Mouse (Mus musculus): ENCODE measurements around the gene Hmgb3. TPM values are rescaled to one million over a fixed set of nuclear protein-coding genes. Genes with fewer than 3 reads are reported as not detected.

Gene Hmgb3
- polyA plus RNA-seq, 1 experiment from 2014 or later = 588 TPM

DNA sequence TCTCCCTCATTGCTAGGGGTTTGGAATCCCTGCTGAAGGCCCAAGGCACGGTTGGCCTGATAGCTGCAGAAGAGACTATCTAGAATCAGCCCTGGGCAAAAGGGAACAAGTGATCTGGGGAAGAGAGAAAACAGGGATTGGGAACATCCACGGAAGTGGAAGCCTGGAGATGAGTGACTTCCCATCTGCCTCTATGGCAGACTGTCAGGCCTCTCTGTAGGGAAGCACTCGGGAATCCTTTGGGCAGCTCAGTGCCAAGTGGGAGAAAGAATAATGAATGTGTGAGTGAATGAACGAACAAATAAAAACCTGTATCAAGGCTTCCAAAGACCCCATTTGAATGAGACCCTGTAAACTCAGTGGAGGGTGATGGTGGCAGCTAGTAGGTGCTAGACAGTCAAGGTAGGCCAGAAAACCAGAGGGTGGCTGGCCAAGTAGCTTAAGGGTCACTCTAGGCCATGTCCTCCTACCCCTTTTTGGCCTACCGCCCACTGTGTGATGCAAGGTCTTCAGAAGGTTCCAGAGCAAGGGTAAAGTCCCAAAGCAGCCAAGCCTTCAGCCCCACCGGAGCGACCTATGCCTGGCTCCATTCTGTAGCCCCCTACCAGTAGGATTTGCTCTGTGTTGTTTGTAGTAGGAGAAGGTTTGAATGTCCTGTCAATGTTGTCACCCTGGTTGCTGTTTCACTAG is 14.8 kb upstream of the Hmgb3 start:
- Histone ChIP-seq H3K36me3 (no peaks in the 10 kb centered on the region), H3K4me1 (replicated peaks) (no peaks in the 10 kb centered on the region), H3K9ac (no peak overlapping the region), H3K27ac (no peak overlapping the region), H3K27me3 (no peaks in the 10 kb centered on the region), H3K9me3 (no peaks in the 10 kb centered on the region), H3K4me3 (no peak overlapping the region), H3K4me2 (no peak overlapping the region)
- no peak for ATAC-seq (ENCODE audit: low FRiP score)
- WGBS = 76% methylated on average over 7 of the region's 7 CpGs

DNA sequence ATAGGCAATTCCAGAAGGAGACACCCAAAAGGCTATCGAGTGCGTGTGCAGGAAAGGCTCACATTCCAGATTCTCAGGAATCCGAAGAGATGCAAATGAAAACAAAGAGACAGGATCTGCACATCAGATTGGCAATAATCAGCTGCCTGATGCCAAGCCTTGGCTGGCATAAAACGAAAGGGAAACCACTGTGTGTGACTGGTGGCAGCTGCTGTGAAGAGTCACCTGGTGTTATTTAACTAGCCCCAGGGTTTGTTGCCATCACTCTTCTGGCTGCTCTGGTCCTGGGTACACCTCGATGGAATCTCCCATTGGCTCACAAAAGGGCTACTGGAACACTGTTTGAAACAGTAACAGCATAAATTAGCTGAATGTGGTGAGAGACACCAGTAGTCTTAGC is 11.0 kb upstream of the Hmgb3 start:
- ATAC-seq (ENCODE audit: low FRiP score) = no peak
- WGBS = 59% methylated on average over 5 of the region's 5 CpGs

GRCm38 (mm10) chrX:71545163-71545562 is 10.6 kb upstream of the Hmgb3 start:
- Histone ChIP-seq H3K4me3 (no peak overlapping the region), H3K4me1 (replicated peaks) (no peaks in the 10 kb centered on the region), H3K27ac (no peak overlapping the region), H3K9me3 (no peaks in the 10 kb centered on the region), H3K9ac (no peak overlapping the region), H3K4me2 (no peak overlapping the region), H3K27me3 (no peaks in the 10 kb centered on the region), H3K36me3 (no peaks in the 10 kb centered on the region)
- no peak for ATAC-seq (ENCODE audit: low FRiP score)
- WGBS = 79% methylated on average over 2 of the region's 2 CpGs

More for the DNA sequence above, 11.0 kb upstream of the Hmgb3 start:
- no peak overlapping the region for H3K27ac ChIP-seq
- no peaks in the 10 kb centered on the region for H3K27me3 ChIP-seq
- no peak overlapping the region for H3K4me2 ChIP-seq
- H3K9ac ChIP-seq = no peak overlapping the region
- no peaks in the 10 kb centered on the region for H3K36me3 ChIP-seq
- no peaks in the 10 kb centered on the region for H3K4me1 ChIP-seq (replicated peaks)
- H3K4me3 ChIP-seq = no peak overlapping the region
- no peaks in the 10 kb centered on the region for H3K9me3 ChIP-seq

GRCm38 (mm10) chrX:71556115-71556941 is 610 bp downstream of the Hmgb3 start:
- Histone ChIP-seq H3K27me3 (no peaks in the 10 kb centered on the region), H3K27ac (peak overlapping the region; percentile 97), H3K4me2 (peak overlapping the region; percentile 65), H3K9ac (peak overlapping the region; percentile 92), H3K4me3 (peak overlapping the region; percentile 67), H3K4me1 (replicated peaks) (peaks cover 15% of the 10 kb centered on the region), H3K9me3 (no peaks in the 10 kb centered on the region), H3K36me3 (peaks cover 7% of the 10 kb centered on the region)
- 15% methylated on average over 16 of the region's 112 CpGs for WGBS
- peak; percentile 64 for ATAC-seq (ENCODE audit: low FRiP score)

DNA sequence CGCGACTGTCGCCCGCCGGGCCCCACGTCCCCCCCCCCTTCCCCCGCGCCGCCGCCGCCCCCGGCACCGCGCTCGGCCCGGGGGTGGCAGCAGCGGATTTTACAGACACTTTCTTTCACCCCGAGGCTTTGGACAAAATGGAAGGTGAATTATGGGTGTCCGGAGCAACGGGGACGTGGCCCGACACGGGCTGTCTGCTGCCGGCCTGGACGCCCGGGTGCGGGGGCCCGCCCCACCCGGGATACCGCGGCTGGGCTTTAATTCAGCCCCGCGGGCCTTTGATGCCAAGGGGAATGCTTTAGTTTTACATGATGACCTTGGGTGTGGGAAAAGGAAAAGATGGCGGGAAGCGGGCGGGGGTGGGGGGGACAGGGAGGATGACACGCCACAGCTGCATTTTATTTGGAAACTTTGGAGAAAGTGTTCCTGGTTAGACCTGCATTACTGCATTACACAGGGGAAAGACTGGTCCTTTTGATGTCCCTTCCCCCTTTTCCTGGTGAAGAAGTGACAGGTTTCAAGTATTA is 1.3 kb downstream of the Hmgb3 start:
- Histone ChIP-seq H3K27me3 (no peaks in the 10 kb centered on the region), H3K27ac (peak overlapping the region; percentile 97), H3K4me2 (peak overlapping the region; percentile 55), H3K4me1 (replicated peaks) (peaks cover 15% of the 10 kb centered on the region), H3K4me3 (peak overlapping the region; percentile 67), H3K36me3 (peaks cover 10% of the 10 kb centered on the region), H3K9me3 (no peaks in the 10 kb centered on the region), H3K9ac (peak overlapping the region; percentile 92)
- no peak; the same call in 1 of the 2 replicates for ATAC-seq (ENCODE audit: low FRiP score)
- 21% methylated on average over 20 of the region's 37 CpGs for WGBS

DNA sequence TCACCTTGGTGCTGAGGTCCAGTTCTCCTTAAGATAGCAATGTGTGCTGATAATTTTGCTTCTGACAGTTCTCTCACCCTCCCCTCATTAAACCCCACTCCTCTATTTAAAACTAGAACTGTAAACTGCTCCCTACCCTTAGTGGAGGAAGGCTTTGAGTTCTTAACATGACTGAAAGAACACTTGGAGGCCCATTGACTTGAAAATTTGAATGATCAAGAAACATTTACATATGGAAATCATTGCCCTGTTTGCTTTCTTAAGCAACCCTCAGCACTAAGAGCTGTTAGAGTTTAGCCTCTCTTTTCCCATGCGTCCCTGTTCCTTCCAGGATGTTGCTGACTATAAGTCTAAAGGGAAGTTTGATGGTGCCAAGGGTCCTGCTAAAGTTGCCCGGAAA is 3.6 kb downstream of the Hmgb3 start:
- no peak overlapping the region for H3K27ac ChIP-seq
- H3K4me1 ChIP-seq (replicated peaks) = peaks cover 15% of the 10 kb centered on the region
- ATAC-seq (ENCODE audit: low FRiP score) = no peak
- no peak overlapping the region for H3K9ac ChIP-seq
- H3K36me3 ChIP-seq = peaks cover 12% of the 10 kb centered on the region
- no peaks in the 10 kb centered on the region for H3K27me3 ChIP-seq
- H3K4me2 ChIP-seq = no peak overlapping the region
- H3K4me3 ChIP-seq = no peak overlapping the region
- no peaks in the 10 kb centered on the region for H3K9me3 ChIP-seq
- 81% methylated on average over 2 of the region's 2 CpGs for WGBS

DNA sequence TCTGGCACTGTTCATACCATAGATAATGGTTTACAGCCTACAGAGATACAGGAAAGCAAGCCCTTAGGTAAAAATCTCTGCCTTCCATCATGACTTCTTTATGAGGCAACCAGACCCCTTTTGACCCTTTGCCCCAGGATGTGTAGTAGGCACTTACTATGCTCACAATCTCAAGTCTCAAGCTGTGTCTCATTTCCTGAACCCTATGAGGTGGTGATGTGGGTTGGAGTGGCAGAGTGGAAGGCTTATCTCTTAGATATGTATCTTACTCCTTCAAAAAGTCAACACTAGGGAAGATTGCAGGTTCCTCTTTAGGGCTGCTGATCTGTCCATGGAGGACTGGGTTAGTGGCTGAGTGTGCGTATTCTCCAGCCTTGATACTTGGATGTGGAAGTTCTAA is 5.1 kb downstream of the Hmgb3 start:
- Histone ChIP-seq H3K36me3 (peaks cover 12% of the 10 kb centered on the region), H3K27ac (no peak overlapping the region), H3K4me2 (no peak overlapping the region), H3K27me3 (no peaks in the 10 kb centered on the region), H3K9me3 (no peaks in the 10 kb centered on the region), H3K4me1 (replicated peaks) (peaks cover 10% of the 10 kb centered on the region), H3K9ac (no peak overlapping the region), H3K4me3 (no peak overlapping the region)
- ATAC-seq (ENCODE audit: low FRiP score) = no peak
- 93% methylated on average over 1 of the region's 1 CpGs for WGBS

GRCm38 (mm10) chrX:71573132-71573900 is 17.6 kb downstream of the Hmgb3 start:
- ATAC-seq (ENCODE audit: low FRiP score) = no peak
- H3K36me3 ChIP-seq = no peaks in the 10 kb centered on the region

DNA sequence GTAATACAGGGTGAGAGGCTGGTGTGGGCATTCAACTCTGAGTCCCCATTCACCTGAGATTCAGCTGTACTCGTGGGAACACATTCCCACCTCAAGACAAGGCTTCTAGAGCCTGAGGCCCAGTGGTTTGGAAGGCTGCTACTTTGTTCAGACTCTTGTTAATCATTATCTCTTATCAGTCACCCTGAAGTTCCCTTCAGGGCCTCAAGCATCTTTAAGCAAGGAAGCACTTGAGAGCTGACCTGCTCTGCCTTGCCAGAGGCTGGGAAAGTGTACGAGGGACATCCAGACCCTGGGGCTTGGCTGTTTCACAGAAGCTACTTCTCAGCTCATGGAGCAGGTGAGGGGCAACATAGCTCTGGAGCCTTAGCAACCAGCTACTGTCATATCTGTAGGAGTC is 19.8 kb downstream of the Hmgb3 start:
- H3K9ac ChIP-seq = no peak overlapping the region
- no peak overlapping the region for H3K27ac ChIP-seq
- H3K4me3 ChIP-seq = no peak overlapping the region
- ATAC-seq (ENCODE audit: low FRiP score) = no peak
- H3K4me1 ChIP-seq (replicated peaks) = no peaks in the 10 kb centered on the region
- no peak overlapping the region for H3K4me2 ChIP-seq
- no peaks in the 10 kb centered on the region for H3K36me3 ChIP-seq
- no peaks in the 10 kb centered on the region for H3K27me3 ChIP-seq
- WGBS = 62% methylated on average over 2 of the region's 2 CpGs
- H3K9me3 ChIP-seq = no peaks in the 10 kb centered on the region

More at GRCm38 (mm10) chrX:71573132-71573900, 17.6 kb downstream of the Hmgb3 start:
- H3K27ac ChIP-seq = no peak overlapping the region
- 73% methylated on average over 3 of the region's 3 CpGs for WGBS
- H3K4me2 ChIP-seq = no peak overlapping the region
- no peak overlapping the region for H3K9ac ChIP-seq
- H3K4me3 ChIP-seq = no peak overlapping the region
- H3K27me3 ChIP-seq = no peaks in the 10 kb centered on the region
- H3K9me3 ChIP-seq = no peaks in the 10 kb centered on the region
- no peaks in the 10 kb centered on the region for H3K4me1 ChIP-seq (replicated peaks)

DNA sequence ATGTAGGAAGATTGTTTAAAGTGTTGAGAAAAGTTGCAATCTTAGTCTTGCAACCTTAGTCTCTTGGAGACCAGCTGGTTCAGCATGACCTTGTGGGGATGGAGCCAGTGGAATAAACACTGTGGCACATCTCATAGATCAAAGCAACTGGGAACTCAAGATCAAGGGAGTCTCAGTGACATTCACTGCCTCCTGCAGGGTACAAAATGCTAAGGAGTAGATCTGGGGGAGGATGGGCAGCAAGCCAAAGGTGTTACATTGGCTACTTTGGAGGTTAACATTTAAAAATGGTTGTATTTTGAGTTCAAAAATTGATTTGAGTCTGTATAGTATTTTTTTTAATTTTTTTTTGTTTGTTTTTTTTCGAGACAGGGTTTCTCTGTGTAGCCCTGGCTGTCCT is 33.5 kb downstream of the Hmgb3 start:
- H3K4me2 ChIP-seq = no peak overlapping the region
- no peaks in the 10 kb centered on the region for H3K9me3 ChIP-seq
- WGBS = 63% methylated on average over 1 of the region's 1 CpGs
- H3K27me3 ChIP-seq = no peaks in the 10 kb centered on the region
- H3K4me1 ChIP-seq (replicated peaks) = no peaks in the 10 kb centered on the region
- no peak overlapping the region for H3K27ac ChIP-seq
- no peak for ATAC-seq (ENCODE audit: low FRiP score)
- no peak overlapping the region for H3K9ac ChIP-seq
- H3K36me3 ChIP-seq = no peaks in the 10 kb centered on the region
- no peak overlapping the region for H3K4me3 ChIP-seq

GRCm38 (mm10) chrX:71601052-71601611 is 45.4 kb downstream of the Hmgb3 start:
- H3K36me3 ChIP-seq = no peaks in the 10 kb centered on the region
- H3K9me3 ChIP-seq = no peaks in the 10 kb centered on the region
- H3K27me3 ChIP-seq = no peaks in the 10 kb centered on the region
- peak; percentile 92 for ATAC-seq (ENCODE audit: low FRiP score)
- H3K4me3 ChIP-seq = peak overlapping the region; percentile 26
- H3K9ac ChIP-seq = 0 out of 2 replicates have a peak overlapping the region, but pooled peaks have one; percentile 46
- H3K27ac ChIP-seq = no peak overlapping the region
- WGBS = 18% methylated on average over 16 of the region's 25 CpGs
- H3K4me2 ChIP-seq = peak overlapping the region; percentile 50
- H3K4me1 ChIP-seq (replicated peaks) = no peaks in the 10 kb centered on the region

Data from hindbrain, embryonic 13.5 days (tissue).